Mouse (Mus musculus) ovary, postnatal 10 days (tissue): ENCODE measurements around the gene Anapc16.
"Not testable (repeated sequence)": the region's sequence is repeated elsewhere in the genome, so short reads cannot be mapped to it uniquely, and the experiment has no call there.

Source experiments
- DNase-seq: peaks from one replicate; pipeline ENCODE4 v3.0.0; 2022; ENCODE audit warnings: low spot score

The Anapc16 gene

DNA sequence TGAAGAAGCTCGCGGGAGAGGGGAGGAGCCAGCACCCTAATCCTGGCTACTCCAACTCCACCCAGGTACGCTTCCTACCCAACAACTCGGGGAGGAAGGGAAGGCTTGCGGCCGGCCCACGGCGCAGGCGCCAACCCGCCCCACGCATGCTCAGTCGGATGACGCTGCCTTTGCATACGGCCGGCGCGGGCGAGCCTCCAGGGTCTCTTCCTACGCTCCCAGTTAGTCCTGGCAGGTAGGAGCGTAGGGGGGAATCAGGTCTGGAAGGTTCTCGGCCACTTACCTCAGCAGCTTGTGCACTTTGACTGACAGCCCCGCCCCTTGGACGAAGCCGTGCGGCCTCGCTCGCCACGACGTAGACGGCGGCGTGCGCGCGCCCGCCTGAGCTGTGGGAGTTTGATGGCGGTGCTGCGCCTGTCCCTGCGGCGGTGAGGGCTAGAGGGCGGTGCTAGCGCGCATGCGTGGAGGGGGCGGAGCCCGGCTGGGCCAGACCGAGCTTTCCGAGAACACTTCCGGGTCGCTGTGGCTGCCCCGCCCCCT is at the start of gene Anapc16, which contains the start of gene Ascc1:
Gene Anapc16, minus strand, starts transcription at position 463 of the 540 bp plus-strand sequence.
Gene Ascc1, plus strand, starts transcription at position 133 of the 540 bp plus-strand sequence.
- DNase-seq = peak; percentile 95

DNA sequence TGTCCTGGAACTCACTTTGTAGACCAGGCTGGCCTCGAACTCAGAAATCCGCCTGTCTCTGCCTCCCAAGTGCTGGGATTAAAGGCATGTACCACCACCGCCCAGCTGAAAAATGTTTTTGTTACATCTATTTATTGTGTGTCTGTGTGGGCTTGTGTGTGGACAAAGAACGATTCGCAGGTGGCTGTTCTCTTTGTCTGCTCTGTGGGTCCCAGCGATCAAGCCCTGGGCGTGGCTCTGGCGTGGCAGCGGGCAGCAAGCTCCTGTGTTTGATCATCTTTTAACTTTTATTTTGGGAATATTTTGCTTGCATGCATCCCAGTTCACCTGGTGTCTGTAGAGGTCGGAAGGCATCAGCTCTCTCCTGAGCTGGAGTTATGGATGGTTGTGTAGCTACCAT is 47.6 kb upstream of the Anapc16 start:
- DNase-seq = no peak

DNA sequence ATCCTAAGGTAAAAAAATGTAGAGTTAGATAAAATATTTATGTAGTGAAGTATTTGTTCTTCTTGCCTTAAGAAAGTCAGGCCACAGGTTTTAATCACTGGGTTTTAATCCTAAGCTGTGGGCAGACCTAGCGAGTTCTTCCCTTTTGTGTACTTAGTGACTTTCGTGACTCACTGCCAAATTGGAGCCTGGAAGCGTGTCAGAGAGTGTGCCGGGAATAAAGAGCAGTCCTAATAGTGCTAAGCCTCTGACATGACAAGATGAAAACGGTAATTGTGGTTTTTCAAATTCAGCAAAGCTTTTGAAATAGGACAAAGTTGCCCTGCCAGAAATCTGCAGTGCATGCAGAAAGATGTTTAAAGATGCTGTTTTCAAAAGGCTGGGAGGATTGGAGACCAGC is 43.8 kb upstream of the Anapc16 start:
- DNase-seq = no peak

DNA sequence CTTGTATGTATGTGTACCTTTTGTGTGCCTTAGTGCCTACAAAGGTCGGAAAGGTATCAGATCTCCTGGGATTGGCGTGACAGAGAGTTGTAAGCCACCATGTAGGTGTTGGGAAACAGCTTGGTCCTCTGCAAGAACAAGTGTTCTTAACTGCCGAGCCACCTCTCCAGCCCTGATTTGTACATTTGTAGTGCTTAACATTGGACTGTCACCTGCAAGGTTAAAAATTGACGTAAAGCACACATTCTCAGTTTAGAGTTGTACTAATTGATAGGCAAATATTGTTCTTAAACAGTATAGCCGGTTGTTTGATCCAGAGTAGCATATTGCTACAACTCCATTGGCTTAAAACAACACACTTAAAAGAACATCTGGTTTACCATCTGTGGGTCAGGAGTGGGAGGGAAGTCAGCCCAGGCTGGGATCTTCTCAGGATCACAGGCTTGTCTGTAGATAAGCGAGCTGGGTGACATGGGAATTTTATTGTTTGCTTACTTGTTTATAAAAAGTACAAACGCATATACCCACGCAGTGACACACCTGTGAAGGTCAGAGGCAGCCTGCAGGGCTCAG is 39.5 kb upstream of the Anapc16 start:
- DNase-seq = no peak

DNA sequence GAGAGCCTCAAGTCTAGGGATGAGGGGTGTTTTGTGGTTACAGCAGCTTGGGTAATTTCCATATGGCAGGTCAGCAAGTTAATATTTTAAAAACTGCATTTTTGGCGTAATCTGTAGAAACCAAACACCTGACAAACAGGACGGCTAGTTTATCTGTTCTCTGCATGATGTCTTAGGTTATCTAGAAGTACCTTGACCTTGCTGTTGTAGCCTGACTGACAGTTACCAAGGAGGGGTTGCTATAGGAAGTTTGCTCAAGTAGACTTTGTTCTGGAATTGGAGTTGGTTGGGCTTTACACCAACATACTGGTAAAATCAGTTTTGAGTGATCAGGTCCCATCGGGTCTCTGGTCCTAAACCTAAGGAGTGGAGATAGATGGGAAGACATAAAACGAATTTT is 32.8 kb upstream of the Anapc16 start:
- no peak for DNase-seq

DNA sequence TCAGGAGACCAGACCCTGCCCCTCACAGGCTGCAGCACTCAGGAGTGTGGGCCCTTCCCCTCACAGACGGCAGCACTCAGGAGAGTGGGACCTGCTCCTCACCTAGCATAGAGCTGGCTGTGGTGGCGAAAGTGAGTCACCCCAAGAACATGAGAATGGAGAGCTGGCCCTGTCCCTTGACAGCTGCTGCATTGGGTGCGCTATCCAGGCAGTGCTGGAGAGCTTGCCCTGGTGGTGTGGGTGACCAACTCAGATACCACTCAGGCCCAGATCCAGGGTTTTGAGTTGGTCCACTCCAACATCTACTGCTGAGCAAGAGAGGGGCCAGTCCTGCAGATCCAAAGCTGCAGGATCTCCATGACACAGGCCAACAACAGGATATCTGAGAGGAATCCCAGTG is 31.7 kb upstream of the Anapc16 start:
- DNase-seq = no peak

DNA sequence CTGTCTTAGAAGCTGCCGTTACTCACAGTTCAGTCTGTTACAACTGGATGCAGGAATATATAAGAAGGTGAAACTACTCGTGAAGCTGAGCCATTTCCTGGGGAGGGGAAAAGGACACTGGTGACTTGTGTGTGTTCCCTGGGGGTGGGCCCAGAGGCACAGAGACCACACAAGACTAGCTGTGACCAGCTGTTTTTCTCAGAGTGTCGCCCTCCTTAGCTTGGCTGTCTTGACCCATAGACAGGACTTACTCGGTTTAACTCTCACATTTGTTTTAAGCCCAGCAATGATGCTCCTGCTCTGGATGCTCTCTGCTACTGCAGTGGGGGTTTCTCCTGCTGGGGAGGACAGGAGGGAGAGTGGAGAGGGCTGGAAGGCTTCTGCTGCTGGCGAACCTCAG is 30.1 kb upstream of the Anapc16 start:
- no peak for DNase-seq

DNA sequence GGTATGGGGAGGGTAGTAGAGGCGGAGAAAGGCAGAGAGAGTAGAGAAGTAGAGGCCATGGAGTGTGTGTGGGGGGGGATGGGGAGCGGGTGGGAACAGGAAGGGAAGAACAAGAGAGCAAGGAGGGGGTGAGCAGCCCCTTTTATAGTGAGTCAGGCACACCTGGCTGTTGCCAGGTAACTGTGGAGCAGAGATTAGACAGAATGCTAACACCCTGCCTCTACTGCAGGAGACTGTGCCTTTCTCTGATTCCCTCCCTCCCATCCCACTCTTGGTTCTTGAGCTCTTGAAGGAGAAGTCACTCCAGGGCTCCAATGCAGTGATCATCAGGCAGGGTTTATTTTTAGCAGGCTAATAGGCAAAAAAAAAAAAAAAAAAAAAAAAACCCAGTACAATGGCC is 29.7 kb upstream of the Anapc16 start:
- no peak for DNase-seq

DNA sequence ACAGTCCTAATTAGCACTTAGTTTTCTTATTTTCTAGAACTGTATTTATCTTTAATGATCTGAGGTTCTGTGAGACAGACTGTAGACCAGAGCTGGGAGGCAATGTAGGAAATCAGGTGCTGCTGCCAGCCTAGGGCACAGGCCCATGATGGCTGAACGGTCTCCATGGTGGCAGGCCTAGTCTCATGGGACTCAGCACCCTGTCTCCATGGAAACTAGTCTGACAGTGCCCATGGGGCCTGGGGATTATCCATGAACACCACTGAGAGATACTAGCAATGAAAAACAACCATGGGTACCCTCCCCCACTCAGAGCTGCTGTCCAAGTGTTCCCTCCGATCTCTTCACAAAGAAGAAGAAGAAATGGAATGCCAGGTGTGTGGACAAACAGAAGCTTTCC is 29.1 kb upstream of the Anapc16 start:
- DNase-seq = no peak

DNA sequence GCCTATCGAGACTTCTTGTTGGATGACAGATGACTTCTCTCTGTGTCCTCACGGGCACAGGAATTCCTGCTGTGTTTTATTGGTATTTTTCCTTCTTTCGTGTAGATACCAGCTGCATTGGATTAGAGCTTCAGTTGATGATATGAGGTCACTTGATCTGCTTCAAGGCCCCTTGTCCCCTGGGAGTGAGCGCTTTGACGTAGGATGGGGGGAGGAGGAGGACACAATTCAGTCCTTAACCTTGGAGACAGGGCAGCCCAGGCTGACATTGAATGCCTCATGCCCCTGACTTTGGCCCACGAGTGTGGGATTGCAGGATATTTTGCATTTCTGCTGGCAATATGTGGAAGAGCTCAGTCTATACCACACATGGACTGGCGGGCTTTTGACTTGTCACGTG is 28.6 kb upstream of the Anapc16 start:
- no peak for DNase-seq

DNA sequence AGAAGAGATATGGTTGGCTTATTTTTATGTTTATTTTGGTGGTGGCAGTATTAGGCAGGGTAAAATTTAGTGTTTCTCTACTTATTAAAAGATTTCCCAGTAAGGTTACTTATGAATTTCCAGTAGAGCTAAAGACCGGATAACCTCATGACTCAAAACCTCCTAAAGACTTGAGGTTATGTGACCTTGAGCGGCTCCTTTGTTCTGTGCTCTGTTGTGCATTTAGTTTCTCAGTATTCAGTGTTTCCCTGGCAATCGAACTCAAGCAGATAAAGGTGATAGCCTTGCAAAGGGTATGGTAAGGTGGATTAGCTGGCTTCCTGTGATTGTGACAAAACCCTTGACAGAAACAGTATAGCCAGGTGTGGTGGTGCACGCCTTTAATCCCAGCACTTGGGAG is 26.5 kb upstream of the Anapc16 start:
- no peak for DNase-seq

DNA sequence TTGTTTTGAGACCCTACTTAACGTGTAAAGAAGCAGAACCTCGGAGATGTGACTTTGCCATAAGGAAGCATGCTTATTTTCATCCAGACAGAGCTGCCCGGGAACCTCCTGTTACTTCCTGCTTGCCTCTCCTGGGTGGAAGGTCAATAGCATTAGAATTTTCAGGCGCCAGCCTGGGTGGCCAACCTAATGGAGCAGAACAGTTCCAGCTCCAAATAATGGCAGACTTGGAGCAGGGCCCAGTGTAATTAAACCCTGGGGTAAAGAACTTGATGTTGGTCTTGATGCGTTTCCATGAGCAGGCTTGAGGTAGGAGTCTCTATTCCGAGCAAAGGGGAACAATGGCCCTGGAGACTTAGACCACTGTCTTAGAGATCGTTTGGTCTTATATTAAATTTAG is 26.0 kb upstream of the Anapc16 start:
- DNase-seq = peak; percentile 16

DNA sequence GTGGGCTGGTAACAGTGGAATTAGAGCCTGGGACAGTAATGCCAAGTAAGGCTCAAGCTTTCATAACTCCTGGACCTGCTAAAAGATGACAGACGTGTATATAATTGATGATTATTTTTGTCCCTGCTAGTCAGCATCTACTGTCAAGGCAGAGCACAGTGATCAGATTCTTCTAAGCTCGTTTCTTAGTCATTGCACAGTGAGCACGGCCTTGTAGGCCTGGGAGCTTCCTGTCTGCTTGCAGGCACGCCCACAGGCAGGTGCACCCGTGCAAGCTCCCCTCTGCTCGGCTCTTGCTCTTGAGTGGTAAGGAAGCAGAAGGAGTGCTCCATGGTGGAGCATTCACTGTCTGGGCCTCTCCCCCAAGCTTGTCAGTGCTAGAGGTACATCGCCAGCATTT is 25.2 kb upstream of the Anapc16 start:
- DNase-seq = no peak

DNA sequence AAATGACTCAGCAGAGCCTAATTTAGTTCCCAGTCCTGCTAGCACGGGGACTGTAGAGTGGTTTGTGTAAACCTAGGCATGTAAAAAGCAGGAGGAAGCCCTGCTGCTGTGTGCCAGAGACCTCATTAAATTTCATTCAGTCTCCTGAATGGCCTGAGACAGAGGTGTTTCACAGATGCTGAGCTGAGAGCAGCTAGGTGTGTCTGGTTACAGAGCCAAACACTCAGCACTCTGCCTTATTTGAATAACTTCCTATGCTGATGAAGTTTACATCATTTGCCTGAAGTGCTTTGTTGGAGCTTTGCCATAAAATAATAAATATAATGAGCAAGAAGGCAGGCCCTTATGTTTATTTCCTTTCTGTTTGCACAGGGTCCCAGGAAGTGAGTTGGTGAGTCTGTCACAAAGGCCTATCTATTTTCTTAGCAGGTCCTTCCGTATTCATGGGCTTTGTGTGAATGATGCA is 24.7 kb upstream of the Anapc16 start:
- DNase-seq = no peak

DNA sequence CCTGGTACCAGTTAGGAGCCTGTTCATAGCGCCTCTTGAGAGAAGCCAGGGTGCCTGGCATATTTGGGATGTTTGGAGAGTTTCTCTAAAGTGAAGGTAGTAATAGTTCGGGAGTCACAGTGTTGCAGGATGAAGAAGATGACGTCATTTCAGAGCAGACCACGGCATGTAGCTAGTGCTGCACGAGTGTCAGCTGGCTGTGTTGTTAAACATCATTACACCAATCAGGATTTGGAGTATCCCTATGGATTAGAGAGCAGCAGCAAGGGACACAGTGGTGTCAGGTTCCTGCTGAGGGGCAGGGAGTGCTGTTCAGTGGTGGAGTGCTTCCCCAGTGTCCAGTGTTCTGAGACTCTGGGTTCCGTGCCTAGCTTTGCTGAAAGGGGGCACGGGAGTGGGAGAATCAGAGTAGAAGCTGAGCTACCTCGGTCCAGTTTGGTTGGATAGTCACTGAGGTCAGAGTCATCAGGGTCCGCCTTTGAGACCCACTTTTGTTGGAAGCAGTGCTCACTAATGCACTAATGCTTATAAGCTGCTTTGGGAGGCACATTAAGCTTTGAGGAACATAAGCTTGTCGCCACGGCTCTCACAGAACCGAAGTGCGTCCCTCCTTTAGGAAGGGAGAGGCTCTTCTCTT is 23.9 kb upstream of the Anapc16 start:
- DNase-seq = no peak

DNA sequence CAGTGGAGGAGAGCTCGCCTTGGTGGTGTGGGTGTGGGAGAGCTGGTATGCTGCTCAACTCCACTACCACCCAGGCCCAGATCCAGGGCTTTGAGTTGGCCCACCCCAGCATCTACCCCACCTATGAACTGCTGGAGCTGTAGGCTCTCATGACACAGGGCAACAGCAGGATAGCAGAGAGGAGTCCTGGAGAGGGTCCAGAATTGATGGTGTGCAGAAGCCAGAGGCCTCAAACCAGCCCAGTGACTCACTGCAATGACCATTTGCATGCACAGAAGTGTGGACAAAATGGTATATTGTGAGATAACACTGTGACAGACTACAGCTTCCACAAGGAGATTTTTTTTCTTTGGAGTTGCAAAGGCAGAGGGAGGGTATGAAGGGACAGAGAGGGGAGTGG is 20.8 kb upstream of the Anapc16 start:
- no peak for DNase-seq

DNA sequence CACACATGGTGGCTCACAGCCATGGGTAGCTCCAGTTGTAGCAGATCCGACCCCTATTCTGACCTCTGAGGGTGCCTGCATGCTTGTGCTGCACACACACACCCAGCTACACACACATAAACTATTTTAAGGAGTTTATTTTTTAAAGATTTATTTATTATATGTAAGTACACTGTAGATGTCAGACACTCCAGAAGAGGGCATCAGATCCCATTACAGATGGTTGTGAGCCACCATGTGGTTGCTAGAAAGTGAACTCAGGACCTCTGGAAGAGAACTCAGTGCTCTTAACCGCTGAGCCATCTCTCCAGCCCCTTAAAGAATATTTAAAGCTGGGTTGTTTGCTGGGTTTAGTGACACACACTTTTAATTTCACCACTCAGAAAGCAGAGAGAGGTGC is 16.4 kb upstream of the Anapc16 start:
- DNase-seq = no peak

DNA sequence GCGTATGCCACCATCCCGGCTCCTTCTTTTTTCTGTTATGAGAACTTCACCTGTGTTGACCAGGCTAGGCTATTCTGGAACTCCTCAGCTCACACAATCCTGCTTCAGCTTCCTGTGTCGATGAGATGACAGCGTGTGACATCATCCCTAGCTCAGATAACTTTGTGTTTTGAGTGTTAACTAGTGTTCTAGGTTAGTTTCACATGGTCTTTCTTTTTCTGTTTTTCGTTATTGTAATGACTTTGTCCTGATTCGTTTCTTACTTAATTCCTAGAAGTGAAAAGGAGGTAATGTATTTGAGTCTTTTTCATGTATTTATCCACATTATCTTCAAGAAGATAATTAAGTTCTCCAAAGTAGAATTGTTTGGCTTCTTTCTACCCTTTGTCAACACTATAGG is 13.3 kb upstream of the Anapc16 start:
- DNase-seq = no peak

DNA sequence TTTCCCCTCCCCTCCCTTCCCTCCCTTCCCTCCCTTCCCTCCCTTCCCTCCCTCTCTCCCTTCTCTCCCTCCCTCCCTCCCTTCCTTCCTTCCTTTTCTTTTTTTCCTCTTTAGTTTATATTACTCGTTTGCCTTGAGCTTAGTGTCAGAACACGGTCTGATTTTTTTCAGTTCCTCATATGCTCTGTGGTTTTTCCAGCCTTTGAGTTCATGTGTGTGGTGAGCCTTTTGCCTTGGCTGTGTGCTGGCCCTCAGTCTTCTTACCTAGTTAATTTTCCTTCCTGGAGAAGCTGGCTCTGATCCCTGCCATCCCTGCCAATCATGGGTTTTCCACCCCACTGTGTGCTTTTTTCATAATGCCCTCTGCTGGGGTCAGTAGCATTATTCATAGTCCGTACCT is 6.2 kb upstream of the Anapc16 start:
- no peak for DNase-seq

DNA sequence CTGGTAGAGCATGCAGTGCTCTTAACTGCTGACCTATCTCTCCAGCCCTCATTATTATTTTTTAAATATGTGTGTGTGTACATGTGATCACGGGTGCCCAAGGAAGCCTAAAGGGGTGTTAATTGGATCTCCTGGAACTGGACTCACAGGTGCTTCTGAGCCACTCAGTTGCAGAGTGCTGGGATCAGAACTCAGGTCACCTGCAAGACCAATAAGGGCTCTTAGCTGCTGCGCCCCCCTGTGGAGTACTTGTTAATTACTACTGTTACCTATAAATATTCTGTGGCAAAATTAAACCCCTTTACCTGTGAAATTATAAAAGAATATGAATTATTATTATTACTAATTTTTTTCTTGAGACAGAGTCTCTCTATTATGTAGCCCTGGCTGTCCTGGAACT is 2.3 kb upstream of the Anapc16 start:
- DNase-seq = no peak

DNA sequence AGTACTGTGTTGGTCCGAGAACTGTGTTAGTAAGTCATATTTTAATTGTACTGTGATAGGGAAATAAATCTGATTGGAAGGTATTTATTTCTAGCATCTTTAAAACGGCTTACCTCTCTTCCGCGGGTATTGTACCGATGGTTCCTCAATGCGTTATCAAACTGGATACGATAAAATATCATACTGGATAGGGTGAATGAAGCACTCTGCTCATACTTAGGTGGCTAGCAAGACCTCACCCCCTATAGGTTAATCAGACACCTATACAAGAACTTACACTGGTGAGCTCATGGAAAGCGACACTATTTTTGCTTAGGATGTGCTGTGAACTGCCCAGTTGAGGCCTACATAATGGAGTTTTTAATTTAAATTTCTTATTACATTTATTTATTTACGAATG is 912 bp upstream of the Anapc16 start:
- DNase-seq = no peak

DNA sequence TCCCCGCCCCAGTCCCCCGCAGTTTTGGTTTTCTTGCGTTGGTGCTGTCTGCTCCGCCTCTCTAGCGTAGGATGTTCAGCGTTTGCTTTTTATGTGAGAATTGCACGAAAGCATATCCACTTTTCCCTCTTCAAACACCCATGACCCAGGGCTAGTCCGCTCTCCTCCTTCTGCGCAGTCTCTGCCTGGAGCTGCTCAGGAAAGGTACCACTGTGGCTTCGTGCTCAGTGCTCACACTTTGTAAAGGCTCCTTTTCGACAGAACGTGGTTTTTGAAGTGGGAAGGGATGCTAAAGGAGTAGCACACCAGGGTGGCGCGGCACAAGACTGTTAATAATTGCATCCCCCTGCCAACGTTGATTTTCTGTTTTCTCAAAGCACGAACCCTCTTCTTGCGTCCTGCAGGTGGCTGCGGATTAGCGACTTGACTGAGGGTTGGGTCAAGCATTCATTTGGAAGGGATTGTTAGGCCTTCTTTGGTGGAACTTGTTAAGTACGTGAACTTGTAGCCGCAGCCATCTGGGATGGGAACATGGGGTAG is 348 bp upstream of the Anapc16 start:
- no peak for DNase-seq

DNA sequence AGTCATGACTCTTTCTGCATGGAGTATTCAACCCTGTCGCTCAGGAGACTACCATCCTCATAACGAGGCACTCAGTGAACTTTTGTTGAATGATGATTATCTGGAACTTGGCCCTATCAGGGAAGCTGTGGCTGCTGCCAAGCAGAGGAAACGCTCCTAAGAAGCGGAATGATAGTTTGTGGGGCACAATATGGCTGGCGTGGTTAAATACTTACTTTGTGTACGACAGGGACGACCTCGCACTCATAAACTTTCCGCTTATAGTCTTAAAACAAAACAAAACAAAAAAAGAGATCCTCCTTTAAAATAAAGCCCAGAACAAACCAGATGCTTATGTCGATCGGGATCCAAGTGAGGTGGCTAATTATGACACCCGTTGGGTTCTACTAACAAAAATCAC is 732 bp downstream of the Anapc16 start:
- no peak for DNase-seq

DNA sequence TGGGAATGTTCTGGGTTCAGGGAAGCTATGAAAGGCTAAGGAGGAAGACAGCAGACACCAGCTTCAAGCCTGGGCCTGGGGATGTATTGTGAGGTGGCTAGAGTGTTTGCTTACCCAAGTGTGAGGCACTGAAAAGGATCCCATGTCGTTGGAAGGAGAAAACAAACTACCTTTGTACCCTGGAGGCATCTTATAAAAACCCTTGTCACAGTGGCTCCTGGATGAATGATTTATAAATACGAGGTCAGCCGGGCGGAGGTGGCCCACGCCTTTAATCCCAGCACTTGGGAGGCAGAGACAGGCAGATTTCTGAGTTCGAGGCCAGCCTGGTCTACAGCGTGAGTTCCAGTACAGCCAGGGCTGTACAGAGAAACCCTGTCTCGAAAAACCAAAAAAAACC is 1.3 kb downstream of the Anapc16 start:
- DNase-seq = not testable (repeated sequence)
